Mouse (Mus musculus): ENCODE results near the gene Dnajc5. TPM values are rescaled to one million over a fixed set of nuclear protein-coding genes. Genes with fewer than 3 reads are reported as not detected.

Dnajc5 gene
- polyA plus RNA-seq, 1 experiment from 2014 or later: 82.0 TPM

GRCm38 (mm10) chr2:181589732-181590105, 69.4 kb downstream of the Dnajc5 start:
- WGBS: 92% methylated on average over 9 of the region's 9 CpGs
- Histone ChIP-seq H3K9ac (ENCODE audit: low read length) (no peak overlapping the region), H3K27me3 (ENCODE audit: control insufficient read depth, insufficient read depth, low read depth, low read length) (no peaks in the 10 kb centered on the region), H3K4me3 (ENCODE audit: low read length) (no peak overlapping the region), H3K4me2 (ENCODE audit: low read depth, low read length) (no peak overlapping the region), H3K4me1 (replicated peaks; ENCODE audit: control insufficient read depth, insufficient read depth, low read length) (peaks cover 14% of the 10 kb centered on the region), H3K27ac (ENCODE audit: low read length) (no peak overlapping the region), H3K36me3 (ENCODE audit: control insufficient read depth, insufficient read depth, low read length) (peaks cover 36% of the 10 kb centered on the region), H3K9me3 (ENCODE audit: control insufficient read depth, low read length) (no peaks in the 10 kb centered on the region)
- no peak for ATAC-seq (ENCODE audit: low read depth)

DNA sequence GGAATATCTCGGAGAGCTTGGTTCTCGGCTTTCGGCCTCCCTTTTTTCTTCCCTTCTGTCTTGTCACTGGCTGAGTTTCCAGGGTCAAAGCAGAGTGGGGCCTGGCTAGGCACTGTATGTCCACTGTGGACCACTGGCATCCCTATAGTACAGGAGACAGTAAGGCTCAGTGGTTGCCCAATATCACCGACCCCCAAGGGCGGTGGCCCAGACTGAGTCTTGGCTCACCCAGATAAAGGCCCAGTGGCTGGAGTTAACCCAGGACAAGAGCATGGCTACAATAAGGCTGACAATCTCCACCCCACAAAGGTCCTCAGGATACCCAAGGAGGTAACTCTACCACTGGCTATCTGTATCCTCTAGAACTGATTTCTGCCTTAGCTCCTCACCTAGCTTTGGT, 70.2 kb downstream of the Dnajc5 start:
- H3K4me3 ChIP-seq (ENCODE audit: low read length): no peak overlapping the region
- 96% methylated on average over 5 of the region's 5 CpGs for WGBS
- peaks cover 31% of the 10 kb centered on the region for H3K36me3 ChIP-seq (ENCODE audit: control insufficient read depth, insufficient read depth, low read length)
- no peak for ATAC-seq (ENCODE audit: low read depth)
- H3K4me2 ChIP-seq (ENCODE audit: low read depth, low read length): no peak overlapping the region
- H3K27me3 ChIP-seq (ENCODE audit: control insufficient read depth, insufficient read depth, low read depth, low read length): no peaks in the 10 kb centered on the region
- H3K9me3 ChIP-seq (ENCODE audit: control insufficient read depth, low read length): no peaks in the 10 kb centered on the region
- no peak overlapping the region for H3K27ac ChIP-seq (ENCODE audit: low read length)
- H3K9ac ChIP-seq (ENCODE audit: low read length): no peak overlapping the region
- peaks cover 14% of the 10 kb centered on the region for H3K4me1 ChIP-seq (replicated peaks; ENCODE audit: control insufficient read depth, insufficient read depth, low read length)

DNA sequence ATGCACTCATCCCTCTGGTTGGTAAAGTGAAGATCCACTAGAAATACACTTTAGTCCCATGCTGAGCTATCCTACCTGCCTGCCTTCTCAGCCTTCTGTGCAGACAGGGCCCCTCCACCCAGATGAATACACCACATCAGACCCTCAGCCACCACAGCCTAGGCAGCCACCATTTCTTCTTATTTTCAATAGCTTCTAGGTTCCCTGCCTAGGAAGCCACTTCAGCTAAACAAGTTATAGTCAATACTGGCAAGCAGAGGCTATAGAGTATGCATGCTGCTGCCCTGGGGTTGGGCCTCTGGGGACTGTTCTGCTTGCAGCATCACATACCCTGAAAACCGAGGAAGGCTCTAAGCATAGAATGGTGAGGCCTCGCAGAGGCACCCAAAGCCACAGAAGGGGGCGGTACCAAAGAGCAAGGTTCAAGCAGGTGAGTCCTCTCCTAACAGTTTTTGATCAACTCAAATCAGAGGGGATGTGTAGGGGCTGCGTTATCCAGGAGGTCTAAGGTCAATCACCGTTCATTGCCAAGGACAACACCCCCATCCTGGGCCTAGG, 71.3 kb downstream of the Dnajc5 start, which contains the start of gene Prpf6:
Gene Prpf6 (plus strand): TSS at position 341 of the 558 bp plus-strand sequence.
- ATAC-seq (ENCODE audit: low read depth): 0 out of 2 replicates have a peak, but pooled peaks have one; percentile 20
- H3K4me1 ChIP-seq (replicated peaks; ENCODE audit: control insufficient read depth, insufficient read depth, low read length): peaks cover 14% of the 10 kb centered on the region
- peak within 1 kb of the TSS; percentile 84 for H3K4me2 ChIP-seq (ENCODE audit: low read depth, low read length)
- 9% methylated on average over 5 of the region's 5 CpGs for WGBS
- H3K9me3 ChIP-seq (ENCODE audit: control insufficient read depth, low read length): no peaks in the 10 kb centered on the region
- peak within 1 kb of the TSS; percentile 84 for H3K9ac ChIP-seq (ENCODE audit: low read length)
- peaks cover 20% of the 10 kb centered on the region for H3K36me3 ChIP-seq (ENCODE audit: control insufficient read depth, insufficient read depth, low read length)
- H3K27ac ChIP-seq (ENCODE audit: low read length): peak within 1 kb of the TSS; percentile 81
- peak within 1 kb of the TSS; percentile 94 for H3K4me3 ChIP-seq (ENCODE audit: low read length)
- H3K27me3 ChIP-seq (ENCODE audit: control insufficient read depth, insufficient read depth, low read depth, low read length): no peaks in the 10 kb centered on the region

- peak within 1 kb of the TSS; percentile 84 for H3K9ac ChIP-seq (ENCODE audit: low read length)
- peak; percentile 84 for ATAC-seq (ENCODE audit: low read depth)
- H3K36me3 ChIP-seq (ENCODE audit: control insufficient read depth, insufficient read depth, low read length): peaks cover 17% of the 10 kb centered on the region
- H3K4me2 ChIP-seq (ENCODE audit: low read depth, low read length): peak within 1 kb of the TSS; percentile 84
- H3K27ac ChIP-seq (ENCODE audit: low read length): peak within 1 kb of the TSS; percentile 81
- H3K4me3 ChIP-seq (ENCODE audit: low read length): peak within 1 kb of the TSS; percentile 94
- WGBS: under 1% methylated on average over 48 of the region's 97 CpGs
- H3K27me3 ChIP-seq (ENCODE audit: control insufficient read depth, insufficient read depth, low read depth, low read length): no peaks in the 10 kb centered on the region
- peaks cover 14% of the 10 kb centered on the region for H3K4me1 ChIP-seq (replicated peaks; ENCODE audit: control insufficient read depth, insufficient read depth, low read length)
- no peaks in the 10 kb centered on the region for H3K9me3 ChIP-seq (ENCODE audit: control insufficient read depth, low read length)
These were observed 72.2 kb downstream of the Dnajc5 start, which contains the start of gene Zfp512b for GRCm38 (mm10) chr2:181592231-181593041. TSS of gene Zfp512b (minus strand) at chr2:181592803.

- H3K36me3 ChIP-seq (ENCODE audit: control insufficient read depth, insufficient read depth, low read length): peaks cover 17% of the 10 kb centered on the region
- H3K4me3 ChIP-seq (ENCODE audit: low read length): peak overlapping the region; percentile 94
- 1% methylated on average over 6 of the region's 6 CpGs for WGBS
- peaks cover 14% of the 10 kb centered on the region for H3K4me1 ChIP-seq (replicated peaks; ENCODE audit: control insufficient read depth, insufficient read depth, low read length)
- H3K9me3 ChIP-seq (ENCODE audit: control insufficient read depth, low read length): no peaks in the 10 kb centered on the region
- H3K9ac ChIP-seq (ENCODE audit: low read length): peak overlapping the region; percentile 84
- peak overlapping the region; percentile 84 for H3K4me2 ChIP-seq (ENCODE audit: low read depth, low read length)
- no peaks in the 10 kb centered on the region for H3K27me3 ChIP-seq (ENCODE audit: control insufficient read depth, insufficient read depth, low read depth, low read length)
- H3K27ac ChIP-seq (ENCODE audit: low read length): peak overlapping the region; percentile 81
- ATAC-seq (ENCODE audit: low read depth): peak; percentile 57
These were observed 72.7 kb downstream of the Dnajc5 start for GRCm38 (mm10) chr2:181593042-181593421.

- ATAC-seq (ENCODE audit: low read depth): no peak
- Histone ChIP-seq H3K4me1 (replicated peaks; ENCODE audit: control insufficient read depth, insufficient read depth, low read length) (peaks cover 14% of the 10 kb centered on the region), H3K4me2 (ENCODE audit: low read depth, low read length) (no peak overlapping the region)
These were observed 73.7 kb downstream of the Dnajc5 start for GRCm38 (mm10) chr2:181593937-181594336.

GRCm38 (mm10) chr2:181594946-181595696, 74.8 kb downstream of the Dnajc5 start:
- peaks cover 5% of the 10 kb centered on the region; the same call in 1 of the 2 replicates for H3K27me3 ChIP-seq (ENCODE audit: control insufficient read depth, insufficient read depth, low read depth, low read length)
- H3K9ac ChIP-seq (ENCODE audit: low read length): no peak overlapping the region
- ATAC-seq (ENCODE audit: low read depth): no peak
- no peak overlapping the region for H3K4me3 ChIP-seq (ENCODE audit: low read length)
- peaks cover 5% of the 10 kb centered on the region for H3K36me3 ChIP-seq (ENCODE audit: control insufficient read depth, insufficient read depth, low read length)
- H3K4me2 ChIP-seq (ENCODE audit: low read depth, low read length): no peak overlapping the region
- H3K4me1 ChIP-seq (replicated peaks; ENCODE audit: control insufficient read depth, insufficient read depth, low read length): peaks cover 18% of the 10 kb centered on the region
- 60% methylated on average over 4 of the region's 4 CpGs for WGBS
- H3K9me3 ChIP-seq (ENCODE audit: control insufficient read depth, low read length): no peaks in the 10 kb centered on the region
- no peak overlapping the region for H3K27ac ChIP-seq (ENCODE audit: low read length)

More at GRCm38 (mm10) chr2:181593937-181594336, 73.7 kb downstream of the Dnajc5 start:
- Histone ChIP-seq H3K27ac (ENCODE audit: low read length) (no peak overlapping the region), H3K9me3 (ENCODE audit: control insufficient read depth, low read length) (no peaks in the 10 kb centered on the region), H3K4me3 (ENCODE audit: low read length) (no peak overlapping the region), H3K9ac (ENCODE audit: low read length) (no peak overlapping the region), H3K36me3 (ENCODE audit: control insufficient read depth, insufficient read depth, low read length) (peaks cover 15% of the 10 kb centered on the region), H3K27me3 (ENCODE audit: control insufficient read depth, insufficient read depth, low read depth, low read length) (peaks cover under 1% of the 10 kb centered on the region; the same call in 1 of the 2 replicates)

DNA sequence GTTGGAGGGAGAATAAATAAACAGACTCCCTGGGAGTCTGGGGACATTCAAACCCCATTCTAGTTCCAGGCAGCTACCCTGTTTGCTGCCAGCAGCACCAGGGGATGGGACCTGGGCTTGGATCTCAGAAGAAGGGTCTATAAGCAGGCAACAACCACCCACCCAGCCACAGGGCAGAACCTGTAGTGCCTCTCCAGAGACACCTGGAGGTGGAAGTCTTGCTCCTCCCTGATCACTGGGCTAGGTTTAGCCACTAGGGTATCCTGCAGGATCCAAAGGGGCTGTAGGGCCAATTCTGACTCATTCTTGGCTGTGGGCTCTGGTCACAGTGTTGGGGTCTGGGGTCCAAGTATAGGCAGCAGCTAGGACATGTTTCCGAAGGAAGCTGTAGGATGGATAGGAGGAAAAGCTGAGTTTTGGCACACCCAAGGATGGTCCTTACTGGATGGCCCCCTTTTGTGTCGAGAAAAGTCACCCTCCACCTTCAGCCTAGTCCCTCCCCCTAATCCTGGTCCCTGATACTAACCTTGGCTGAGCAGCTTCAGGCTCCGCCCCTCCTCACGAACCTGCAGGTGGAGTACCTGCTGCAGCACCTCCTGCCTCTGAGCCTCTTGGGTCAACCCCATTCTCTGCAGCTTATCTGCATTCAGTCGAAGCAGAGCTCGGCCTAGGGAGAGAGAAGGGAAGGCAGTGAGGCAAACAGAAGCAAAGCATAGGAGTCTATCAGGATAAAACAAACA, 76.1 kb downstream of the Dnajc5 start:
- Histone ChIP-seq H3K9ac (ENCODE audit: low read length) (peak overlapping the region; percentile 18; the same call in 1 of the 2 replicates), H3K27ac (ENCODE audit: low read length) (no peak overlapping the region), H3K9me3 (ENCODE audit: control insufficient read depth, low read length) (no peaks in the 10 kb centered on the region), H3K4me1 (replicated peaks; ENCODE audit: control insufficient read depth, insufficient read depth, low read length) (peaks cover 21% of the 10 kb centered on the region), H3K4me2 (ENCODE audit: low read depth, low read length) (no peak overlapping the region), H3K27me3 (ENCODE audit: control insufficient read depth, insufficient read depth, low read depth, low read length) (peaks cover 5% of the 10 kb centered on the region; the same call in 1 of the 2 replicates), H3K36me3 (ENCODE audit: control insufficient read depth, insufficient read depth, low read length) (no peaks in the 10 kb centered on the region), H3K4me3 (ENCODE audit: low read length) (no peak overlapping the region)
- no peak for ATAC-seq (ENCODE audit: low read depth)
- 36% methylated on average over 6 of the region's 6 CpGs for WGBS

Data from lung, embryonic 16.5 days (tissue).